Mouse (Mus musculus) mesoderm, embryonic 11.5 days (tissue): ENCODE measurements around the gene Gprasp1.
"Not testable (repeated sequence)": the region's sequence is repeated elsewhere in the genome, so short reads cannot be mapped to it uniquely, and the experiment has no call there.

Source experiments
- DNase-seq: peaks from one replicate; pipeline ENCODE4 v3.0.0-alpha.2; 2012; ENCODE audit warnings: low read depth, low spot score

The Gprasp1 gene

DNA sequence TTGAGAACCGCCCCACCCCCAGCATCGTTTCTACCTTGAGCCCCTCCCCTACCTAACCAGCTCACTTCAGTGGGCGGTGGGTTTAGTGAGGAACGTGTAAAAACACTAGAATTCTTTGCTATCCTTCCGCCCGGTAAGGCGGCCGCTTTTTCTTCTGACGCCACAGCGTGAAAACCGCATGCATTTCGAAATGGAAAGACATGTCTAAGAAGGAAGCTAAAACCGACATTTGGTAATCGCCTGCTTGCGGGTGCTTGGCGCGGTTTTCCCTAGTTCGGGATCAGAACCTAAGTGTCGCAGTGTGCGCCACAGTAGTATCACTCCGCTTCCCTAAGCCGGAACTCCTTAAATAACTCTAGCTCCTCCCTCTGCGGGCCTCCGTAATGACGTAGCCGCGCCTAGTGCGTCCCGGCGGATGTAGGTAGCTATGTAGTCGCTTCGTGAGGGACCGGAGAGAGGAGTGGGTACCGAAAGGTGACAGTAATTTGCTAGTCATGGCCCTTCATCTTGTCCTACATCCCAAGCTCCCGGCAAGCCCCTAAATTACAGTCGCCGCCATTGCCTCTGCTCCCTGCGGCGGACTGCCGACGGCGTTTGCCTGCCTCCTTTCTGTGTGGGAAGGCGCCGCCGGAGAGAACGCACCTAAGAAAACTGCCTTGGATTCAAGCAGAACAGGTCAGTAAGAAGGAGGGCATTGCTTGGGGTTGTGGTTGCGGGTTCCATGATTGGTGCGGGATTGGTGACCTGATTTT, at the start of gene Gprasp1, which contains the start of gene Armcx5:
Gene Gprasp1 (plus strand): TSS at position 430 of the 752 bp plus-strand sequence.
Gene Armcx5 (plus strand): TSS at position 430 of the 752 bp plus-strand sequence.
- peak; percentile 88 for DNase-seq

DNA sequence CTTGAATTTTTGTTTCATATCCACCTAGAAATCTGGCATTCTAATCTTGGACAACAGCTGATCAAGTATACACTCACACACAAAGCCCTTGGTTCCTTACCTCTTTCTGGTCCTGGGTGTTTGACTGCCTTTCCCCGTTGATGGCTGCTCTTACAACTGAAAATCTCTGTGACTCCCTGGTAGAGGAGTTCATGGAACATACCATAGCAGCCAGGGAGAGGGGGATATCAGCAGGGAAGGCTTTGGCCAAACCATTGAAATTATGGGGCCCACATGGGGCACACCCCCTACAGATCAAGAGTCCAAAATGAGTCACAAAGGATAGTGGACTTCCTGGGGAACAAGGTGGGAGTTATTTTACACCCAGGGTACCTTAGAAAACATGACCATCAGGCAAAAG, 48.9 kb upstream of the Gprasp1 start, which contains the start of gene Tcp11x2:
Gene Tcp11x2 (minus strand): TSS at position 158 of the 400 bp plus-strand sequence.
- DNase-seq = no peak

DNA sequence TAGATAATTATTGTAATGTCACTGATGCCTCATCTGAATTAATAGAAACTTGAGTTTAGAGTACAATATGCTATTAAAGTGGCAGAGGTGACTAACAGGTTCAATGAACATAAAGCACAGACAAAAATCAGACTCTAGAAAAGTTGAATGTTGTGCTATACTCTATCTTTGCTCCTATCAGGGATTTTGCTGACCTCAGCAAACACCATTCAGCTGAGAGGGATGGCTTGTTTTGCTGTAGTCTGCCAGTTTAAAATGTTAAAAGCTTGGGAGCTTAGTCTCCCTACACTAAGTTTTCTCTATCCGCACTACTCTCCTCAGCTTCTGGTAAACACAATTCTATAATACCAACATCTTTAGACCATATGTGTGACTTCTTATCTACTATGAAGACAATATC, 39.4 kb upstream of the Gprasp1 start:
- DNase-seq = no peak

DNA sequence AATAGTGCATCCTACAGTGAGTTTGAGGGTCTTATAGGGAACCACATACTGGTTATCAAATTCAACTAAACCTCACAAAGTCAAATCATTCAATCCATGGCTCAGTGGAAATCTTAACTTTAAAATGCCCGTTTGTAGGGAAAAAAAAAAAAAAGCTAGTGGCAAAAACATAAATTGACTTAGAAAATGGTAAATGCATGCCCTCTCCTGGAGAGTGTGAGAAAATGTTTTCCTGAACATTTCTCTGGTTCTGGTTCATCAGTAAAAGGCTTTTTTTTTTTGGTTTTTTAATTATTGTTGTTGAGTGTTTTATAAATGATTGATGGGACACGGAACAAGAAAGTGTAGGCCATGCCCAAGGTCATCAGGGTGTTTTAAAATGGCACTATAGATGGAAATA, 38.2 kb upstream of the Gprasp1 start:
- no peak for DNase-seq

DNA sequence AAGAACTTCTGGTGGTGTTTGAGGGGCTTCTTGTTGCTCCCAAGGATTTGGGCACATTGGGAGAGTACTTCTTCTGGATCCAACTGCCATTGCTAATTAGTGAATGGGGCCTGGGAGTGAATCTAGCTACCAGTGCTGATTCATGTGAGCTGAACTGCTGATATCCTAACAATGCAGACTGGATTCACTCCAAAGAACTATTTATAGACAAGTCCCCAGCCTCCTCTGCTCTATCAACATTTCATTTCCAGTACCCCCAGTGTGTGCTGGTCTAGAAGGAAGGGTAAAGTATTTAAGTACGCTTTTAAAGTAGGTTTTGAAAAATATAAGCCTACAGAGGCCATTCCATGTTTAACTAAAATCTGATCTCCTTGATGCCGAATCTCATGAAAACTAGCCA, 29.7 kb upstream of the Gprasp1 start:
- no peak for DNase-seq

DNA sequence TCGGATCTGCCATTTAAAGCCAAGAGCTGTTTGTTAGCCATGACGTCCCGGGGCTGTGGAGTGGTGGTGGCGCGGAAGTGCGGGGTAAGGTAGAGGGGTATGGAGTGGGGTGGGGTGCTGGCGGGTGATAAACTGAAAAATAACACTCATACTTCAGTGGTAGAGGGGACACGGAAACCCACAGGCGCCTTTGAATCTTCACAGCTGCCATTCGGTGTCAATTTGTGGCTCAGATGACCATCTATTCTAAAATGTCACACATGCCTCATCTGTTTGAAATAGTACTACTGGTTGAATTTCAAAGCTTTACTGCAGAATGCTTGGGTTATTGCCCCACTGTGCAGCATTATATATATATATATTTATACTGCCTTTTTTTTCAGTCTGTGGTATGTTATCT, 17.4 kb upstream of the Gprasp1 start, which contains the start of gene Tmsb15a:
Gene Tmsb15a (minus strand): TSS at position 101 of the 400 bp plus-strand sequence.
- no peak for DNase-seq

DNA sequence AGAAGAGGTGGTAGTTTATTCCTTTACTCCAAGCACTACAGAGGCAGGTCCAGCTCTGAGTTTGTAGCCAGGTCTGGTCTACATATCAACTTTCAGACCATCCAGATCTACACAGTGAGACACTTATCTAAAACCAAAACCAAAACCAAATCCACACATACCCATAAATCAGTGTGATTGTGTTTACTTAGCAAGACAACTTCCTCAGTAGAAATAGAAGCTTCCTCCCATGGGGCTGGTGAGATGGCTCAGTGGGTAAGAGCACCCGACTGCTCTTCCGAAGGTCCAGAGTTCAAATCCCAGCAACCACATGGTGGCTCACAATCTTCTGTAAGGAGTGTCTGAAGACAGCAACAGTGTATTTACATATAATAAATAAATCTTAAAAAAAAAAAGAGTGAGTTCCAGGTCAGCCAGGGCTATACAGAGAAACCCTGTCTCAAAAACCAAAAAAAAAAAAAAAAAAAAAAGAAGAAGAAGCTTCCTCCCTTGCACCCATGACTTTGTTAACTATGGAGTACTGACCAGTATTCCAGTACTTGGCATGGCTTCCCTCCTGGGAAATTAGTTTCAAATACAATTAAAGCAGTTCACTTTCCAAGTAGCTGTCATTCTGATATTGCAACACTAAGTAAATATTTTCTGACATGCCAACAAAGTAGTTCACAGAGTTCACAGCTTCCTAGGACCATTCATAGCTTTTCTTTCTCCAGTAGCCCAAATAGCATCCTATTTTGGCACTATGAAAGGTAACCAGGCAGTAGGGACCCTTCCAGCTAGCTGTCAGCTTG, 3.6 kb upstream of the Gprasp1 start:
- no peak for DNase-seq

DNA sequence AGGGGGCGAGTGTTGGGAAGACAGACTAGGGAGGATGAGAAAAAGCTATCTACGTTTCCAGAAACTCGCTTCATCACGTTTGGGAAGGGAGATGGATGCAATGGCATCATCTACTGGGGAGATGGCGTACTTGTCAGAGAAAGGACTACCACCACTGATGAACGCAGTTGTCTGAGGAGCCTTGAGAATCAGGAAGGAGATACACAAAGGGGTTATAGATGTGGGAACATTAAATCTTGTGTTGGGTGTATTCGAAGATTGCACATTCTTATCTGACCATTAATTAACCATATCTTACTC, 473 bp downstream of the Gprasp1 start:
- DNase-seq = no peak

DNA sequence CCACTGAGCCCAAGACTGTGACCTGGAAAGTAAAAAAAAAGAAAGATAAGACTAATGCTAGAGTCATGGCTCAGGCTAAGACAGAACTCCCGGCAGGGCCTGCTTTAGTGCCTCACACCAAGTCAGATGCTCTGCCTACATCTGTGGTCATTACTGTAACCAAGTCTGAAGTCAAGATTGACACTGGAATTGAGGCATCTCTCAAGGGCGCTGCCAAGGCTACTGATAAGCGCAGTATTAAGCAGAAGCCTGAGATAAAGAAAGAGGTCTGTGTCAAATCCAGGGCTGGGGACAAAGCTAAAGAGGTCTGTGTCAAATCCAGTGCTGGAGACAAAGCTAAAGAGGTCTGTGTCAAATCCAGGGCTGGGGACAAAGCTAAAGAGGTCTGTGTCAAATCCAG, 2.8 kb downstream of the Gprasp1 start:
- not testable (repeated sequence) for DNase-seq

DNA sequence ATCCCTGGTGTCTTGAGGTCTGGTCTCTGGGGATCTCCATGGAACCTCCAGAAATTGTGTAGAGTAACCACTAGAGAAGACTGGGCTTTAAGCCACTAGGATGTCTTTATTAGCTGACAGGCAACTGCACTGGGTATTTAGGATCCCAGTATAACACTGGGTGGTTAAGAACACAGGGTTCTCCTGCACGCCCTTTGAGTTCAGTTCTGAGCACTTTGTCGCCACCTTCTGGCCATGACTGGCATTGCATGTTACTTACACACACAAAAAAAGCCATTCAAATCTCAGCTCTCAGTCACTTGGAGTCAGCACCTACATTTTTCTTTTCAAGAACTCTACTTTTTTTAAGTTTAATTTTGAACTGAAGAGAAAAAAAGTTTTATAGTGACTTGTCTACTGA, 10.3 kb downstream of the Gprasp1 start:
- DNase-seq = peak; percentile 73

DNA sequence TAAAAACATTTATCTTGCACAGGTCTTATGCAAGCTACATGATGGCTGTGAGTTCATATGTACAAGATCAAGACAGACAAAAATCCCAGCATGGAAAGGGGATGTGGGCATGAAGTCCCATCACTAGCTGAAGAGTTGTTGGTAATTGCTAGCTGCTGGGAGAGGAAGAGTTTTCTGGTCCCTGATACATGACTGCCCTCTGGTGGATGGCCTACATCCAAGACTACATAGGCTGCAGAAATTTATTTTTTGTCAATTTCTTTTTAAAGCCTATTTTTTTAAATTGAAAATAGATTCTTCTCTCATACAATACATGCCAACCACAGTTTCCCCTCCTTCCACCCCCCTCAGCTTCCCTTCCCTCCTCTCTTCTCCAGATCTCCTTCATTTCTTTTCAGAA, 19.2 kb downstream of the Gprasp1 start:
- DNase-seq = peak; percentile 31

DNA sequence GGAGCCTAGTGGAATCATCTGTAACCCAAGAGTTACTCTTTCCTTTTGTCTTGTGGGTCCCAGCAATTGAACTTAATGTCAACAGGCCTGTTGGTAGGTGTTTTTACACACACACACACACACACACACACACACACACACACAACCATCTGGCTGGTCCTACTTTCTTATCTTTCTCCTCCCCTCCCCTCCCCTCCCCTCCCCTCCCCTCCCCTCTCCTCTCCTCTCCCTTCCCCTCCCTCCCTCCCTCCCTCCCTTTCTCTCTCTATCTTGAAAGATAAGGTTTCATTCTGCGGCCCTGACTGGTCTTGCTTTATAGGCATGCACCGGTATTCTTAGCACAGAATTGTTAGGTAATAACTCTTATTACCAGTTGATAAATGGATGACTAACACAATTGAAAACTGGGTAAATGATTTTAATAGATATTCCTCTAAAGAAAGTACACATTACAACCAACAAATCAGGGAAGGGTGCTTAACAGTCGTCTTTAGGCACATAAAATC, 25.6 kb downstream of the Gprasp1 start:
- DNase-seq = no peak

DNA sequence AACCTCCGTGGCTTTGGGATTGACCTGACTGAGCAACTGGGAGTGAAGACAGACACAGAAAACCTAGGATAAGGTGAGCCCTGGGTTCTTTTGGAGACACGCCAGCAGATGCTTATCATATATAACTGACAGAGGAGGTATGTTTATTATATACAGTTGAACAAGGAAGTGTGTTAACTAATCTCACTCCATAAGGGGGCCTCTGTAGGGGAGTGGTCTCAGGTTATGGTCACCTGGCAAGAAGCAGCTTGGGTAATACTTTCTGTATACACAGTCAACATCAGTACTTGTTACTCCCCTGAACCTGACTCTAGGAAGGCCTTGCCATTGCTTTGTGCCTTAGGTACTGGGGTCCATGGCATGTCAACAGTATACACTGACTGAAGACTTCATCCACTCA, 26.0 kb downstream of the Gprasp1 start:
- no peak for DNase-seq

DNA sequence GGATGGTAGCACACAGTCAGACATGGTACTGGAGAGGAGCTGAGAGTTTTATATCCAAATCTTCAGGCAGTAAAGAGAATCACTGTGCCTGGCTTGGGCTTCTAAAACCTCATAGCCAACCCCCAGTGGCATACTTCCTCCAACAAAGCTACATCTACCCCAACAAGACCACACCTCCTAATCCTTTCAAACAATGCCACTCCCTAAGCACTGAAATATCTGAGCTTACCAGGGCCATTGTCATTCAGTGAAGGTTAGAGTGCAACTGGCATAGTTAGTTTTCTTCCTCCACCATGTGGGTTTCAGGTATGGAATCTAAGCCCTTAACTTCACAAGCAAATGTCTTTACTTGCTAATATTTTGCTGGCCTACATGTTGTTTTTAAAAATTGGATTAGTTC, 49.0 kb downstream of the Gprasp1 start:
- DNase-seq = no peak

DNA sequence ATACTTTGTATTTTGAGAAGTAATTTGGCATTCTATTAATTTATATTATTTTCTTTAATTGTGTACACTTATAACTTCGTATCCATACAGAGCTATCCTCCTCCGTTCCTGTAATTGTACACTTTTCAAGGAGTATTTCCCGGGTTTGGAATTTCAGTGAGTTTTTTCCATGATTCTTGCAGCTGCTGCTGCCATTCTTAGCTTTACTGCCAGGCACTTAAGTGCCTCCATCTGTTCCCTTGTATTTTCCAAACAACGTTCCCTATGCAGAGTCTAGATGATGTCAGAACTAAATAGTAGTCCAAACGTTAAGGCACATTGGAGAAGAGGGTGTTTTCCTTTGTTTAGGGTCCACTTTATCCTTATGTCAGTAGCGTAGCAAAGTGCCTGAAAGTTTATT, 49.8 kb downstream of the Gprasp1 start:
- no peak for DNase-seq

DNA sequence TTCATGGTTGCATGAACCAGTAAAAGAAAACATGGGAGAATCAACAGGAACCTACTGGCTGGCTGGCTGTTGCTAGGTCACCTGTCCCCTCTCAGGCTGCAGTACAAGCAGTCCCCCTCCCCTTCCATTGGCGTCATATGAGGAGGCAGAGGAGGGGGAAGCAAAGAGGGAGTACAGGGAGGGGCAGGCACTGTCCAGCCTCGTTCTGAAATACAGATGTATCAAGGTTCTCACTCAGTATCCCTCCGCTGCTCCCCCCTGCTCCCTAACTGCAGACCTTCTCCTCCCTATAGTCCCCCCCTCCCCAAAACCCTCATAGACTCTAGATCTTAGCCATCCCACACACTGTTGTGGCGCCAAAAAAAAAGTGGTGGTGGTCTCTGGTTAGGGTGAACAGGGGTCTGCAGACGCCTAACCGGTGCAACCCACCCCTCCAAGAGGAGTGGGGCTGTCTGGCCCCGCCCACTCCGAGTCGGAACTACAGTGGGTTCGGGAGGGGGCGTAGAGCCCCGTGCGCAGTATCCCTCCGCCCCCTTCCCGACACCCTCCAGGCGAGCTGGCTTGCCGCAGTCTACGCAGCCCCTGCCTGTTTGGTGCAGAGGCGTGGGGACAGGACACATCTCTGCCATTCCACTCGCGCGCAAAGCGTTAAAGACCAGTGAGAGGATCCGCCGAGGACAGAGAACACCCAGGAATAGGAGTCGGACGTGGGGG, 53.2 kb downstream of the Gprasp1 start:
- DNase-seq = peak; percentile 69

DNA sequence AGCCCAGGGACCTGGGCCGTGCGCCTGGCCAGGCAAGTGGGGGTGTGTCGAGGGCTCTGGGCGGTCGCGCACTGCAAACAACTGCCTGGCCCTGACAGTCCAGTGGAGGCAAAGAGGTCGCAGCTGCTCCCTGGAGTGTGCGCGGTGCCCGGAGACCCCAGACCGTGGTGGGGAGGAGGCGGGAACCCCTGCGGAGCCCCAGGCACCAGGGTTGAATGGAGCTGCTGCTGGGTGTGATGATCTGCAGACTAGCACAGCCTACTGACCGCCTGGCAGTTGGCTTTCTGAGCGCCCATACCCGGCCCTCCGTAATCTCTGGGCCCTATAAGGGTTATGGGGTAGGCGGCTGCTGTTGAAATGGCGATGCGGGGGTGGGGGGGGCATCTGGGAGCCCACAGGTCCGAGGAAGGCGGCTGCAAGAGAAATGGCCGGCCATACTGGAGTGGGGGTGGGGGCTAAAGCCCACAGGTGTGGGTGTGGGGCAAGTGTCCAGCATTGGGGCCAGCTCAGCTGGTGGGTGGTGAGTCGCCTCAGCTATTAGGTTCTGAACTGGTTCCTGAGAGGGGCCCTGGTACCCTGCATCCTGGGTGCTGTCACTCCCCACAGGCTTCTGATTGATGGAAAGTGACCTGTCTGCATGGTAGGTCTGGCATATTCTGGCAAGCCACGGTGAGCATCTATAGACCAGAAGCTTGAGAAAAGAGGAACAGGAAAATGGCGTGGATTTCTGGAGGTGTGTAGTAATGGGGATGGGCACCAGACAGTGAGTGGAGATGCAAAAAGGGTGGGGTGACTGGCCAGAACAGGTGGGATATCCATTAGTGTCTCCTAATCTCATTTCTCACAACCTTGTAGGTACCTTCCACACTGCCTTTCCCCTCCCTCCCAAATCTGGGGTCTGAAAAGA, 54.0 kb downstream of the Gprasp1 start:
- DNase-seq = peak; percentile 5

DNA sequence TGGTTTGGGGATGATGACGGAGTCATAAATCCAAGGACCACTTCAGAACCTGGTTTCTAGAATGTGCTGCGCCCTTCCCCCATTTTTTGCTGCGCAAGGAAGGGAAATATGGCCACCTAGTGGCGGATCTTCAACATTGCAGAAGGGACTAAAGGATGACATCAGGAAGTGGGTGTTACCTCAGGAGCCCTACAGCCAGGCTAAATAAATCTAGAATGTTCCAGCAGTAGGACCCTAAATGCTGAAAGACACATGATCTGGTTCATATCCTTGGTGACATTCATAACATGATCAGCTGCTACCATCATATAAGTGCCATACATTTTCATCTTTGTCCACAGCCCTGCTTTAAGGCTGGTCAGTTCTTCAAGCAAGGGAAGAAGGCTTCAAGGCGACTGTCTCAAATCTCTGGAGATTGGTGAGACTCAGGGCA, 54.7 kb downstream of the Gprasp1 start, which contains the start of gene Bhlhb9:
Gene Bhlhb9 (plus strand): TSS at position 383 of the 433 bp plus-strand sequence.
- peak; percentile 65 for DNase-seq

DNA sequence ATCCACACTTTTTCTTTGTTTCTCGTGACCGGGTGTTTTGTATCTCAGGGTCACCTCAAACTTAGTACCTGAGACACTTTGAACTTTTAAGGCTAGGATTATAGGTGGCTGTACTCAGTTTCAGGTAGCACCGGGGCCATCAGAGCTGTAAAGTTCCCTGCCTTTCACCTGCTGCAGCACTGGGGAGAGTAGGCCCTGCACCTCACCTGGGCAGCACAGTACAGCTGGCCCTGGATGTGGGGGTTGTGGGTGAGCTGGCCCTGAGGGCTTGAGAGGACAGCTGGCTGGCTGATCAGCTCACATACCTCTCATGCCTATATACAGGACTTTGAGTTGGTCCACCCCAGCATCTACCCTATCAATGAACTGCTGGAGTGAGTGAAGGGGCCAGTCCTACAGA, 61.6 kb downstream of the Gprasp1 start:
- no peak for DNase-seq

DNA sequence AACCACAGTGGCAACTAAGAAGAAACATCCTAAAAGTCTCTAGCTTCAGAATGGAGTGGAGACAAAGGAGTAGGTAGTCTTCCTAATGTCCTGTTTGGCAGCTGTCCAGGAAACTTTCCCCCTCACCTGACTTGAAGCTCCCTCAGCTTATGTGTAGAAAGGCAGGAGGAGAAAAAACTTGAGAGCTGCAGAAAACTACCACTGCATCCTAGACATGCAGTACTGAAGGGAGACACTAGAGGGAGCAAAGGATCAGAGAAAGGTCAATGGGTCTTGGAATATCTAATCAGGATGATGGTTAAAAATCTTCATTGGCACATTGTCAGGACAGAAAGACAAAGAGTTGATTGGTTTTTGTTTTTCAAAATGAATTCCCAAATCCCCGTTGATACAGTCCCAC, 63.2 kb downstream of the Gprasp1 start:
- DNase-seq = peak; percentile 39

DNA sequence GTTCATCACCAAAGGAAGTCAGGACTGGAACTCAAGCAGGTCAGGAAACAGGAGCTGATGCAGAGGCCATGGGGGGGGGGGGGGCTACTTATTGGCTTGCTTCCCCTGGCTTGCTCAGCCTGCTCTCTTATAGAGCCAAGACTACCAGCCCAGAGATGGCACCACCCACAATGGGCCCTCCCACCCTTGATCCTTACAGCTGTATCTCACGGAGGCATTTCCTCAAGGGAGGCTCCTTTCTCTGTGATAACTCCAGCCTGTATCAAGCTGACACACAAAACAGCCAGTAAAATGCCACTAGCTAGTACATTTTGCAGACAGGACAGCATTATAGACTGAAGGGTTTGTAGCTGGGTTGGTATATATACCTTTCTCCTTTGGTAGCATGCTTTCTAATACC, 93.4 kb downstream of the Gprasp1 start:
- DNase-seq = not testable (repeated sequence)
